Mouse (Mus musculus) neural tube, embryonic 12.5 days (tissue): ENCODE measurements around the gene Lgals4. TPM values are rescaled to one million over a fixed set of nuclear protein-coding genes. Genes with fewer than 3 reads are reported as not detected.
"Not testable (repeated sequence)": the region's sequence is repeated elsewhere in the genome, so short reads cannot be mapped to it uniquely, and the experiment has no call there.

Experiments used
- ATAC-seq: fragments of 200-750 bp; cut with Nextera tagmentation; 2 replicates; pipeline ENCODE4 v1.8.0; 2017; ENCODE audit warnings: low read depth, mild to moderate bottlenecking, moderate TSS enrichment, moderate library complexity; ENCODE audit not compliant: low FRiP score
- H3K27ac ChIP-seq: fragments of 300-500 bp; sonication (generic); 2 replicates; pipeline ENCODE4 v1.5.1; 2016
- H3K27me3 ChIP-seq: fragments of 300-500 bp; sonication (generic); replicated peaks from 2 replicates; pipeline ENCODE4 v1.6.1; 2016; ENCODE audit warnings: mild to moderate bottlenecking
- H3K36me3 ChIP-seq: fragments of 300-500 bp; sonication (generic); 2 replicates; pipeline ENCODE4 v1.6.1; 2016; ENCODE audit warnings: mild to moderate bottlenecking
- H3K4me1 ChIP-seq: fragments of 300-500 bp; sonication (generic); 2 replicates; pipeline ENCODE4 v1.6.1; 2016
- H3K4me2 ChIP-seq: fragments of 300-500 bp; sonication (generic); replicated peaks from 2 replicates; pipeline ENCODE4 v1.6.1; 2016; ENCODE audit warnings: mild to moderate bottlenecking
- H3K4me3 ChIP-seq: fragments of 300-500 bp; sonication (generic); 2 replicates; pipeline ENCODE4 v1.5.1; 2016
- H3K9ac ChIP-seq: fragments of 300-500 bp; sonication (generic); 2 replicates; pipeline ENCODE4 v1.6.1; 2016; ENCODE audit warnings: mild to moderate bottlenecking
- H3K9me3 ChIP-seq: fragments of 300-500 bp; sonication (generic); 2 replicates; pipeline ENCODE4 v1.6.1; 2016; ENCODE audit warnings: mild to moderate bottlenecking
- WGBS: fragments of 180-500 bp; shearing (Covaris S2); methylation state at CpG from one replicate; pipeline ENCODE4 v1.1.7; 2016; 5-methylcytosine and 5-hydroxymethylcytosine counted together
- polyA plus RNA-seq: library from polyadenylated mRNA; unstranded; fragments of >200 nt; fragmentation: Nextera tagmentation; extraction: Ambion mirVana; gene quantifications from 2 replicates; pipeline ENCODE4 v1.2.1, GENCODE M21; 2016

Lgals4 gene
- polyA plus RNA-seq, 1 experiment from 2014 or later: 4.9 TPM

- no peak for ATAC-seq
- H3K36me3 ChIP-seq: no peaks in the 10 kb centered on the region
- H3K4me1 ChIP-seq: peaks cover 4% of the 10 kb centered on the region; the same call in 1 of the 2 replicates
- no peak overlapping the region for H3K9ac ChIP-seq
- H3K27me3 ChIP-seq: no peaks in the 10 kb centered on the region
- WGBS: 83% methylated on average over 4 of the region's 4 CpGs
- no peak overlapping the region for H3K4me3 ChIP-seq
- no peak overlapping the region for H3K27ac ChIP-seq
- no peak overlapping the region for H3K4me2 ChIP-seq
- no peaks in the 10 kb centered on the region for H3K9me3 ChIP-seq
Observed at GRCm38 (mm10) chr7:28877856-28878255, 44.2 kb downstream of the Lgals4 start.

- Histone ChIP-seq H3K36me3 (no peaks in the 10 kb centered on the region), H3K4me3 (no peak overlapping the region), H3K27me3 (no peaks in the 10 kb centered on the region), H3K9me3 (no peaks in the 10 kb centered on the region), H3K27ac (no peak overlapping the region), H3K4me1 (peaks cover 4% of the 10 kb centered on the region; the same call in 1 of the 2 replicates), H3K9ac (no peak overlapping the region), H3K4me2 (no peak overlapping the region)
- no peak for ATAC-seq
- 82% methylated on average over 7 of the region's 7 CpGs for WGBS
Observed at GRCm38 (mm10) chr7:28879606-28880005, 46.0 kb downstream of the Lgals4 start.

- no peaks in the 10 kb centered on the region for H3K9me3 ChIP-seq
- no peaks in the 10 kb centered on the region for H3K27me3 ChIP-seq
- no peaks in the 10 kb centered on the region for H3K36me3 ChIP-seq
- no peak overlapping the region for H3K27ac ChIP-seq
- peaks cover 4% of the 10 kb centered on the region; the same call in 1 of the 2 replicates for H3K4me1 ChIP-seq
- H3K4me3 ChIP-seq: no peak overlapping the region
- 86% methylated on average over 10 of the region's 10 CpGs for WGBS
- ATAC-seq: no peak
- no peak overlapping the region for H3K9ac ChIP-seq
- no peak overlapping the region for H3K4me2 ChIP-seq
Observed at GRCm38 (mm10) chr7:28880554-28880953, 46.9 kb downstream of the Lgals4 start.

- Histone ChIP-seq H3K4me3 (no peak within 1 kb of the TSS), H3K9ac (no peak within 1 kb of the TSS), H3K36me3 (no peaks in the 10 kb centered on the region), H3K27me3 (no peaks in the 10 kb centered on the region; the same call in 1 of the 2 replicates), H3K27ac (no peak within 1 kb of the TSS), H3K4me2 (no peak within 1 kb of the TSS), H3K9me3 (no peaks in the 10 kb centered on the region), H3K4me1 (peaks cover 4% of the 10 kb centered on the region; the same call in 1 of the 2 replicates)
- ATAC-seq: no peak
- WGBS: 31% methylated on average over 13 of the region's 13 CpGs
Observed at GRCm38 (mm10) chr7:28881199-28881598, 47.5 kb downstream of the Lgals4 start, which contains the start of gene Capn12. TSS of gene Capn12 (plus strand) at chr7:28881422.

GRCm38 (mm10) chr7:28883039-28883438 lies 49.4 kb downstream of the Lgals4 start:
- H3K4me2 ChIP-seq: no peak overlapping the region
- WGBS: 82% methylated on average over 11 of the region's 11 CpGs
- peaks cover 4% of the 10 kb centered on the region; the same call in 1 of the 2 replicates for H3K4me1 ChIP-seq
- H3K36me3 ChIP-seq: no peaks in the 10 kb centered on the region
- ATAC-seq: no peak
- H3K9ac ChIP-seq: no peak overlapping the region
- no peak overlapping the region for H3K4me3 ChIP-seq
- H3K27me3 ChIP-seq: peaks cover 10% of the 10 kb centered on the region
- H3K27ac ChIP-seq: no peak overlapping the region
- H3K9me3 ChIP-seq: no peaks in the 10 kb centered on the region

GRCm38 (mm10) chr7:28883704-28884103 lies 50.0 kb downstream of the Lgals4 start:
- H3K36me3 ChIP-seq, H3K27ac ChIP-seq, H3K4me3 ChIP-seq, H3K4me2 ChIP-seq, H3K9ac ChIP-seq, H3K9me3 ChIP-seq, ATAC-seq: not testable (repeated sequence)
- H3K4me1 ChIP-seq: peaks cover 10% of the 10 kb centered on the region
- WGBS: 77% methylated on average over 4 of the region's 4 CpGs
- H3K27me3 ChIP-seq: peaks cover 17% of the 10 kb centered on the region

GRCm38 (mm10) chr7:28886486-28886885 lies 52.8 kb downstream of the Lgals4 start:
- H3K27me3 ChIP-seq: peaks cover 37% of the 10 kb centered on the region
- 22% methylated on average over 14 of the region's 14 CpGs for WGBS

GRCm38 (mm10) chr7:28888701-28889161 lies 55.1 kb downstream of the Lgals4 start:
- H3K36me3 ChIP-seq: peaks cover 28% of the 10 kb centered on the region
- peaks cover 37% of the 10 kb centered on the region for H3K27me3 ChIP-seq
- peak overlapping the region; percentile 56 for H3K9ac ChIP-seq
- peak overlapping the region; percentile 63 for H3K4me2 ChIP-seq
- H3K4me1 ChIP-seq: peaks cover 10% of the 10 kb centered on the region
- peak; percentile 17; the same call in 1 of the 2 replicates for ATAC-seq
- 2% methylated on average over 27 of the region's 27 CpGs for WGBS
- no peak overlapping the region for H3K27ac ChIP-seq
- H3K9me3 ChIP-seq: no peaks in the 10 kb centered on the region
- H3K4me3 ChIP-seq: peak overlapping the region; percentile 29

More at GRCm38 (mm10) chr7:28886486-28886885, 52.8 kb downstream of the Lgals4 start:
- H3K4me3 ChIP-seq: no peak overlapping the region
- H3K9me3 ChIP-seq: no peaks in the 10 kb centered on the region
- no peak overlapping the region for H3K4me2 ChIP-seq
- H3K27ac ChIP-seq: no peak overlapping the region
- ATAC-seq: no peak
- H3K36me3 ChIP-seq: peaks cover 8% of the 10 kb centered on the region; the same call in 1 of the 2 replicates
- H3K9ac ChIP-seq: no peak overlapping the region
- peaks cover 12% of the 10 kb centered on the region for H3K4me1 ChIP-seq

Other genes starting within 250 kb of the Lgals4 start
- 33.1 and 35.0 TPM in 2 replicates for gene Samd4b, start 235.7 kb upstream of the Lgals4 start, polyA plus RNA-seq
- gene Pak4, start 235.7 kb upstream of the Lgals4 start, polyA plus RNA-seq: 29.3 and 31.7 TPM in 2 replicates
- not detected in 2 replicates for gene Acp7, start 202.5 kb upstream of the Lgals4 start, polyA plus RNA-seq
- gene Fbxo27, start 141.0 kb upstream of the Lgals4 start, polyA plus RNA-seq: 4.7 and 6.1 TPM in 2 replicates
- 7.6 and 9.3 TPM in 2 replicates for gene Fbxo17, start 117.0 kb upstream of the Lgals4 start, polyA plus RNA-seq
- gene Mrps12, start 92.0 kb upstream of the Lgals4 start, polyA plus RNA-seq: 123 and 127 TPM in 2 replicates
- 28.6 and 32.0 TPM in 2 replicates for gene Sars2, start 91.9 kb upstream of the Lgals4 start, polyA plus RNA-seq
- 9.7 and 10.4 TPM in 2 replicates for gene Ccer2, start 77.7 kb upstream of the Lgals4 start, polyA plus RNA-seq
- gene Sirt2, start 67.1 kb upstream of the Lgals4 start, polyA plus RNA-seq: 86.4 and 89.1 TPM in 2 replicates
- gene Nfkbib, start 66.3 kb upstream of the Lgals4 start, polyA plus RNA-seq: 51.5 and 52.4 TPM in 2 replicates
- 2.8 TPM in 2 replicates for gene Rinl, start 44.9 kb upstream of the Lgals4 start, polyA plus RNA-seq
- 264 and 338 TPM in 2 replicates for gene Hnrnpl, start 25.3 kb upstream of the Lgals4 start, polyA plus RNA-seq
- 82.2 and 89.2 TPM in 2 replicates for gene Ech1, start 8.6 kb upstream of the Lgals4 start, polyA plus RNA-seq
- gene Lgals7, start 30.0 kb downstream of the Lgals4 start, polyA plus RNA-seq: 2.1 and 3.0 TPM in 2 replicates
- gene Capn12, start 47.6 kb downstream of the Lgals4 start, polyA plus RNA-seq: 0.28 and 0.57 TPM in 2 replicates
- gene Actn4, start 128.5 kb downstream of the Lgals4 start, polyA plus RNA-seq: 186 and 192 TPM in 2 replicates
- 327 and 336 TPM in 2 replicates for gene Eif3k, start 148.0 kb downstream of the Lgals4 start, polyA plus RNA-seq
- gene Map4k1, start 148.2 kb downstream of the Lgals4 start, polyA plus RNA-seq: 5.5 and 6.2 TPM in 2 replicates